Mouse (Mus musculus) forebrain, embryonic 16.5 days (tissue): ENCODE measurements at regions not wholly inside any gene's neighbourhood (a gene's known extent, or its start where the extent isn't known, plus 50 kb on each side); places are given as distances from the start of the nearest gene placed in this dataset.

Experiments
- ATAC-seq: fragments of 200-750 bp; cut with Nextera tagmentation; 2 replicates; pipeline ENCODE4 v1.8.0; 2017; ENCODE audit warnings: mild to moderate bottlenecking, moderate library complexity
- H3K27ac ChIP-seq: fragments of 300-500 bp; sonication (generic); 2 replicates; pipeline ENCODE4 v1.5.1; 2014; ENCODE audit warnings: low read length, control low read depth
- H3K27me3 ChIP-seq: fragments of 300-500 bp; sonication (generic); replicated peaks from 2 replicates; pipeline ENCODE4 v1.6.1; 2014; ENCODE audit warnings: low read length; ENCODE audit not compliant: control insufficient read depth, insufficient read depth
- H3K36me3 ChIP-seq: fragments of 300-500 bp; sonication (generic); 2 replicates; pipeline ENCODE4 v1.6.1; 2014; ENCODE audit not compliant: control insufficient read depth, insufficient read depth
- H3K4me1 ChIP-seq: fragments of 300-500 bp; sonication (generic); replicated peaks from 2 replicates; pipeline ENCODE4 v1.6.1; 2014; ENCODE audit warnings: low read length; ENCODE audit not compliant: control insufficient read depth, insufficient read depth
- H3K4me2 ChIP-seq: fragments of 300-500 bp; sonication (generic); 2 replicates; pipeline ENCODE4 v1.6.1; 2014; ENCODE audit warnings: mild to moderate bottlenecking, low read length, control low read depth
- H3K4me3 ChIP-seq: fragments of 300-500 bp; sonication (generic); replicated peaks from 2 replicates; pipeline ENCODE4 v1.5.1; 2014; ENCODE audit warnings: mild to moderate bottlenecking, low read length, control low read depth
- H3K9ac ChIP-seq: fragments of 300-500 bp; sonication (generic); replicated peaks from 2 replicates; pipeline ENCODE4 v1.6.1; 2014; ENCODE audit warnings: low read depth, low read length, control low read depth
- H3K9me3 ChIP-seq: fragments of 300-500 bp; sonication (generic); 2 replicates; pipeline ENCODE4 v1.6.1; 2016; ENCODE audit warnings: low read length; ENCODE audit not compliant: control insufficient read depth
- WGBS: fragments of 180-500 bp; shearing (Covaris S2); extraction: QIAGEN DNeasy Blood & Tissue Kit; methylation state at CpG from one replicate; pipeline ENCODE4 v1.1.7; 2014; 5-methylcytosine and 5-hydroxymethylcytosine counted together

DNA sequence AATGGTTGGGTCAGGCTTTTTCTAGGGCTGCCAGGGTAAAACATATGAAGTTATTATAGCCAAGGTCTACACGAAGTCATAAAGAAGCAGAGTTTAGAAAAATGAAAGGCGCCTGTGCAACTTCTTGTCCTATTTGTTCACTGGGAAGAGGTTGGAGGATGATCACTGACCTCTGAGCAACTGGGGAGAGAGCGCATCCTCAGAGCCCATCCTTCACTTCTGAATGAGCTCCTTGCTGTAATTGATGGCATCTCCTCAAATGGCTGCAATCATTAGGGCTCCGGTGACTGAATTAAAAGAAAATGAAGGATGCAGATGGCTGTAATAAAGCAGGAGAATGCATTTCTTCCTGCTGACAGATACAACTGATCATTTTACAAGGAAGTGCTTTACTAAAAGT is 1117.4 kb upstream of the Nudt12 start:
- no peak for ATAC-seq
- H3K36me3 ChIP-seq = no peaks in the 10 kb centered on the region
- H3K27ac ChIP-seq = no peak overlapping the region
- H3K4me2 ChIP-seq = no peak overlapping the region
- no peak overlapping the region for H3K4me3 ChIP-seq
- no peak overlapping the region for H3K9ac ChIP-seq
- H3K9me3 ChIP-seq = no peaks in the 10 kb centered on the region
- WGBS = 78% methylated on average over 4 of the region's 4 CpGs
- H3K27me3 ChIP-seq = no peaks in the 10 kb centered on the region
- H3K4me1 ChIP-seq = no peaks in the 10 kb centered on the region

DNA sequence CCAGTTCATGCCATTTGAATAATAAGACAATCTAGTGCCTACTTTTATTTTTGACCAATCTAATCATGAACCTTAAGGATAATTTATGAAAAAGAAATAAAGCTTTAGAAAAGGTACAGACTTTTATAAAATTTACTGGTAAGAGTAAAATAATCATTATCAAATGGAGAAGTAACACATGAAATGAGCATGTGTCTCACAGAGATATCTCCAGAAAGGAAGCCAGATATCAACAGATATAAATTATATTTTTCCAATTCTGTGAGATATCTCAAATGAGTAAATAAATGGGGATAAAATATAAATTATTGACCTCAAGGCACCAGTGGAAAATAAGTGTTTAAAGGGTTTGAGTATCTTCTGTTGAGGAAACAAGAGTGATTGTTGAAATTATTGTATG is 1085.6 kb upstream of the Nudt12 start:
- Histone ChIP-seq H3K4me3 (no peak overlapping the region), H3K4me1 (no peaks in the 10 kb centered on the region), H3K36me3 (no peaks in the 10 kb centered on the region), H3K4me2 (no peak overlapping the region), H3K9ac (no peak overlapping the region), H3K27me3 (no peaks in the 10 kb centered on the region), H3K9me3 (no peaks in the 10 kb centered on the region), H3K27ac (no peak overlapping the region)
- no peak for ATAC-seq
